Mouse (Mus musculus) limb, embryonic 15.5 days (tissue): Measurements from ENCODE around the gene Sgms1. TPM values are rescaled to one million over a fixed set of nuclear protein-coding genes. Genes with fewer than 3 reads are reported as not detected.

Experiments
- ATAC-seq: fragments of 200-750 bp; cut with Nextera tagmentation; 2 replicates; pipeline ENCODE4 v1.8.0; 2017; ENCODE audit warnings: low read depth, moderate TSS enrichment; ENCODE audit not compliant: insufficient number of reproducible peaks, low FRiP score, low TSS enrichment
- H3K27ac ChIP-seq: fragments of 300-500 bp; sonication (generic); 2 replicates; pipeline ENCODE4 v1.5.1; 2015; ENCODE audit warnings: moderate library complexity, mild to moderate bottlenecking, inconsistent platforms
- H3K27me3 ChIP-seq: fragments of 300-500 bp; sonication (generic); 2 replicates; pipeline ENCODE4 v1.6.1; 2015; ENCODE audit warnings: inconsistent platforms
- H3K36me3 ChIP-seq: fragments of 300-500 bp; sonication (generic); 2 replicates; pipeline ENCODE4 v1.6.1; 2015; ENCODE audit warnings: inconsistent platforms
- H3K4me1 ChIP-seq: fragments of 300-500 bp; sonication (generic); 2 replicates; pipeline ENCODE4 v1.6.1; 2015; ENCODE audit warnings: inconsistent platforms
- H3K4me2 ChIP-seq: fragments of 300-500 bp; sonication (generic); 2 replicates; pipeline ENCODE4 v1.6.1; 2015; ENCODE audit warnings: mild to moderate bottlenecking, inconsistent platforms
- H3K4me3 ChIP-seq: fragments of 300-500 bp; sonication (generic); 2 replicates; pipeline ENCODE4 v1.5.1; 2015; ENCODE audit warnings: mild to moderate bottlenecking, inconsistent platforms
- H3K9ac ChIP-seq: fragments of 300-500 bp; sonication (generic); 2 replicates; pipeline ENCODE4 v1.6.1; 2015; ENCODE audit warnings: inconsistent platforms
- H3K9me3 ChIP-seq: fragments of 300-500 bp; sonication (generic); 2 replicates; pipeline ENCODE4 v1.6.1; 2016; ENCODE audit warnings: inconsistent platforms
- WGBS: fragments of 180-500 bp; shearing (Covaris S2); methylation state at CpG from one replicate; pipeline ENCODE4 v1.1.7; 2015; 5-methylcytosine and 5-hydroxymethylcytosine counted together
- polyA plus RNA-seq: library from polyadenylated mRNA; unstranded; fragments of >200 nt; fragmentation: Nextera tagmentation; extraction: Ambion mirVana; gene quantifications from 2 replicates; pipeline ENCODE4 v1.2.1, GENCODE M21; 2015

The Sgms1 gene
- polyA plus RNA-seq, 1 experiment from 2014 or later: 45.6 TPM

DNA sequence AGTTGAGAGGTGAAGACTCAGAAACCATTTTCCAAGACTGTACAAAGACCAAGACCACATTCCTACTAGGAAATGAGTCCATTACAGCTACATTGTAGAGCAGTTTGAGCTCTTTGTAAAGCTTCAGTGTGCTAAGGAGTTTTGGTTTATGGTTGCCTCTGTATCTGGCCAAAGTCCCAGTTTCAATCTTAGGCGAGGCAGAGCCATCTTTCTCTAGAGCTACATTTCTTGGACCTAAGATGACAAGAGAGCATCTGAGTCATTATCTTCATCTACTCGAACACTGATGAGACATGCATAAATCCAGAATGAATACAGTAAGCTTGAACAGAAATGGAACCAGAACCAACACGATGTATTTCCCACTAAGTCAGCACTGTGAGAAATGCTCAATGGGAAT lies 87.9 kb downstream of the Sgms1 start:
- 81% methylated on average over 3 of the region's 3 CpGs for WGBS

DNA sequence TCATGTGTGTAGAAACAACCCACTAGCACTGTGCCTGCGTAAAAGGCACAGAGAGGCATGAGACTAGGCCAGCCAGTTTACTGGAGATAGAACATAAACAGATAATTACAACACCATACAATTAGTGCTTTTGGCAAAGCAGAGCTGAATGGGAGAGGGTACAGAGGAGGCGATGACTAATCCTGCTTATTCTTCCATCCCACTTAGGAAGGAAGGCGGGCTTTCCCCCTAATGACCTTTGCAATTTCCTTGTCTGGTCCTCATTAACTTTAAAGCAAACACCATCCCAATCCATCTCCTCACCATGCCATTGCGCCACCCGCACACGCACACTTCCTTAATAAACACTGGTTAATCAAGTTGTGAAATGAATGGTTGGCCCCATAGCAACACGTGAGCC lies 91.3 kb downstream of the Sgms1 start:
- no peak overlapping the region for H3K4me2 ChIP-seq
- no peak overlapping the region for H3K9ac ChIP-seq
- H3K27ac ChIP-seq: no peak overlapping the region
- H3K36me3 ChIP-seq: no peaks in the 10 kb centered on the region
- WGBS: 53% methylated on average over 7 of the region's 7 CpGs
- no peak for ATAC-seq
- no peaks in the 10 kb centered on the region for H3K4me1 ChIP-seq
- H3K4me3 ChIP-seq: no peak overlapping the region
- H3K9me3 ChIP-seq: no peaks in the 10 kb centered on the region
- no peaks in the 10 kb centered on the region for H3K27me3 ChIP-seq

More for the DNA sequence above, 87.9 kb downstream of the Sgms1 start:
- H3K27me3 ChIP-seq: no peaks in the 10 kb centered on the region
- no peak overlapping the region for H3K4me2 ChIP-seq
- peaks cover 11% of the 10 kb centered on the region for H3K4me1 ChIP-seq
- H3K9me3 ChIP-seq: no peaks in the 10 kb centered on the region
- H3K36me3 ChIP-seq: no peaks in the 10 kb centered on the region
- H3K27ac ChIP-seq: no peak overlapping the region
- H3K9ac ChIP-seq: no peak overlapping the region
- ATAC-seq: no peak
- no peak overlapping the region for H3K4me3 ChIP-seq

DNA sequence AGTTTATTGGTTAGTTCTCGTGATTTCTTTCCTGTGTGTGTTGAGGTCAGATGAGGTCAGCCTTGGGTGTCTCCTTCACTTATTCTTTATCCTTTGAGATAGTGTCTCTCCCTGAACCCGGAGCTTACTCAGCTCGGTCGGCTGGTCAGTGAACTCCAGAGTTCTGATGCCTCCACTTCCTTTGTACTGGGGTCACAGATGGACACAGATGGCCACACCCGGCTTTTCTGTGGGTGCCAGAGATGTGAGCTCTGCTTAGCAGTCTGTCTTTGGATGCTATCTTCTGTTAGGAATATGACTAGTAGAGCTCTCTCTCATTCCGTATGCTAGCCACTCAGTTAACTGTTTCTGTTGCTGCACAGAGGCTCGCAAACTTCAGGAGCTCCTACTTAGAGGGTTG lies 92.7 kb downstream of the Sgms1 start:
- no peak overlapping the region for H3K4me2 ChIP-seq
- ATAC-seq: no peak
- H3K4me3 ChIP-seq: no peak overlapping the region
- H3K27ac ChIP-seq: no peak overlapping the region
- no peak overlapping the region for H3K9ac ChIP-seq
- H3K9me3 ChIP-seq: no peaks in the 10 kb centered on the region
- H3K36me3 ChIP-seq: no peaks in the 10 kb centered on the region
- no peaks in the 10 kb centered on the region for H3K27me3 ChIP-seq
- H3K4me1 ChIP-seq: peaks cover 11% of the 10 kb centered on the region
- WGBS: 78% methylated on average over 7 of the region's 7 CpGs

DNA sequence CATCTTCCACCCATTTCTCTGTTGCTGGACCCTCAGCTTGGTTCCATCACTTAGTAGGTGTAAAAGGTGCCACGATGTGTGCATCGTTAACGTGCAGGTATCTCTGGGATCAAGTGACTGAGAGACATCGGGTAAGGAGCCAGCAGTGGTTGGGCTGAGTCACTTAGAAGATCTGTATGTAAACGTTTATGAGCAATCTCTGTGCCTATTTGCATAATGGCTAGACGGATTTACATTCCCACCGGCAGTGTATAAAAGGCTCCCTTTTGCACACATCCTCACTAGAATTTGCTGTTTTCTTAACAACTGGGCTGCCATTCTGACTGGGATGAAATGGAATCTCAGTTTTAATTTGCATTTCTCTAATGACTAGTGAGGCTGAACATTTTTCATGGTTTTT lies 93.9 kb downstream of the Sgms1 start:
- no peak for ATAC-seq
- H3K36me3 ChIP-seq: no peaks in the 10 kb centered on the region
- 75% methylated on average over 7 of the region's 7 CpGs for WGBS
- no peaks in the 10 kb centered on the region for H3K27me3 ChIP-seq
- peaks cover 14% of the 10 kb centered on the region for H3K4me1 ChIP-seq
- H3K27ac ChIP-seq: no peak overlapping the region
- no peaks in the 10 kb centered on the region for H3K9me3 ChIP-seq
- no peak overlapping the region for H3K4me2 ChIP-seq
- H3K4me3 ChIP-seq: no peak overlapping the region
- no peak overlapping the region for H3K9ac ChIP-seq

DNA sequence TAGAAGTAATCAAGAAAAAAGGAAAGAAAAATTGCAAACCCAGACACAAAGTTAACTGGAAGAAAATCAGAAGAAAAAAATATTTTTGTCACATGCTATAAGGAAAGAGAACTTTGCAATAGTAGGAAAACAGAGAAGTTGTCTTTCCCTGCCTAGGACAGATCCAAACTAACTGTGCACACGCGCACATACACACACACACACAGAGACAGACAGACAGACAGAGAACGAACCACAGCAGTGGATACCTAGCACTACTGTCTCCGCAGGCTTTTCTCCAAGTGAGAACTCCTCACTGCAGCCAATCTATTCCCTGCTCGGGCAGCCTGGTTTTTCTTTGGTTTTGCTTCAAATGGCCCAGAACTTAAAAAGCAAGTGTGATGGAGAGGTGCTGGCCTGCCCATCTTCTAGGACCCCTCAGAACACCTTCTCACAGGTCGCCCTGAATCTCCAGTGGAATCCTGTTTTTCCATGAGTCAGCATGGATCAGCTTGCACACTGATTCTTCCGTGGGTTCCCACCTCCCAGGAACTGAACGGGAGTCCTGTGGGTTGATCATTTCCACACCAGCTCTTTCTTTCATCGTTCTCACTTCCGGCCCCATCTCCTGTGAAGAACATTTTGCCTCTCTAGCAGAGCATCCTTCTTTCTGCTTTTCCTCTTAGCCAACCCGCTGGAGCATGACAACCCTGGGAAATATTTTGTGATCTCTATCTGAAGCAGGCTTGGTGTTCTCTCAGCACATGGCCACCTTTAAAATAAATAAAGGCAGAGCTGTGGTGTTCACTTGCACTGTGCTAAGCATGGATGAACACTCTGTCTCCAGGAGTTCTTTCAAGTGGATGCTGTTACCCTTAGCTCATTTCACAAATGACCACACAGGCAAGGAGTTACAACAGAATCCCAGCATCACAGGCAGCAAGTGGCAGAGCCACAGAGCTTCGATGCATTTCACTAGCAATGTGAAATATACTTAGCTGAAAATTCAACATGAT lies 96.4 kb downstream of the Sgms1 start:
- Histone ChIP-seq H3K27ac (peak overlapping the region; percentile 80), H3K4me3 (no peak overlapping the region), H3K9me3 (no peaks in the 10 kb centered on the region), H3K4me1 (peaks cover 14% of the 10 kb centered on the region), H3K27me3 (no peaks in the 10 kb centered on the region), H3K36me3 (no peaks in the 10 kb centered on the region), H3K9ac (no peak overlapping the region), H3K4me2 (no peak overlapping the region)
- 67% methylated on average over 12 of the region's 12 CpGs for WGBS
- ATAC-seq: no peak

DNA sequence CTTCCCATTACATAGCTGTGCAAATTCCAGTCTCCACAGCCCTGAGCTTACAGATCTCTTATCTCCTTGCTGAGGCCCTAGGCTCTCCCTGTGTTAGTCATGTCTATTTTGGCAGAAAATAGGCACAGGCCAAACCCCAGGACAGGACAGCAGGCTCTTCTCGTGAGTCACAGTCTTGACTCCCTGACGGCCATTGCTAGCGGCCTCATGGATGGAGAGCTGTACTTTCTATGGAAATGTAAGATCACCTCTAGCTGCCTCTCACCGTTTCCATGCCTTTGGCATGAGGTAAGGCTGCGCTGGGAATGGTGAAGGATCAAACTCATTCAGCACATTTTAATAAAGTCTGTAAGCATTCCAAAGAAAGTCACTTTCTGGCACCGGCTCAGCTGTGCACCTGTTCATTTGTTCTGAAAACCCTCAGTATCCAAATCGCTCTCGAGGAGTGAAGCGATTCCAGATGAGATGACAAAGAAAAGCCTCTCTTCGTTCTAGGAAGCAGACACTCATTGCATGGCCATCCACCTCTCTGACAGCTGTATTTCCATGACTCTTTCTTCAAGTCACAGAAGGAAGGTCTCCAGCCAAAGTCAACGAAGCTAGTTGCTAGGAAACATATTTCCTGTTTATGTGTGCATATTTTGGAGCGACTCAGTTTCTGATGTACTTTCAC lies 97.3 kb downstream of the Sgms1 start:
- 44% methylated on average over 12 of the region's 12 CpGs for WGBS
- peak overlapping the region; percentile 80 for H3K27ac ChIP-seq

DNA sequence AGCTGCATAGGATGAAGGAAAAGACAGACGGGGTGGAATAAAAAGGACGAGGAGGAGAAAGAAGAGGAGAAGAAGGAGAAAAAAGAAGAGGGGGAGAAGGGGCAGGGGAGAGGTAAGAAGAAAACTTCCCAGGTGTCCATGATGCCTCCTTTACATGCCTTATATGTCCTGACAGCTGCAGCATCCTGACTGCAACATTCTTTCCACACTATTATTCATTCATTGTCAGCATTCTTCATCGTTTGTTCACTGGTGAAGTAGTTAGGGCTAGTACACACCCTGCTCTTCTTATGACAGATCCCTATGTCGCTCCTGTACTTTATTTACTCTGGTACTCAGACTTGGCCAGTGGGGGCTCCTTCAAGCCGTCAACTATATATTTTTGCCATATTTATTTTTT lies 98.4 kb downstream of the Sgms1 start:
- ATAC-seq: no peak
- Histone ChIP-seq H3K4me1 (peaks cover 14% of the 10 kb centered on the region), H3K27me3 (no peaks in the 10 kb centered on the region), H3K9me3 (no peaks in the 10 kb centered on the region), H3K27ac (no peak overlapping the region), H3K4me2 (no peak overlapping the region), H3K36me3 (no peaks in the 10 kb centered on the region), H3K9ac (no peak overlapping the region), H3K4me3 (no peak overlapping the region)
- WGBS: 75% methylated on average over 5 of the region's 5 CpGs

More for the DNA sequence above, 97.3 kb downstream of the Sgms1 start:
- H3K27me3 ChIP-seq: no peaks in the 10 kb centered on the region
- H3K9me3 ChIP-seq: no peaks in the 10 kb centered on the region
- no peak overlapping the region for H3K4me3 ChIP-seq
- H3K9ac ChIP-seq: no peak overlapping the region
- H3K36me3 ChIP-seq: no peaks in the 10 kb centered on the region
- no peak overlapping the region for H3K4me2 ChIP-seq
- peak; percentile 70 for ATAC-seq
- peaks cover 14% of the 10 kb centered on the region for H3K4me1 ChIP-seq

DNA sequence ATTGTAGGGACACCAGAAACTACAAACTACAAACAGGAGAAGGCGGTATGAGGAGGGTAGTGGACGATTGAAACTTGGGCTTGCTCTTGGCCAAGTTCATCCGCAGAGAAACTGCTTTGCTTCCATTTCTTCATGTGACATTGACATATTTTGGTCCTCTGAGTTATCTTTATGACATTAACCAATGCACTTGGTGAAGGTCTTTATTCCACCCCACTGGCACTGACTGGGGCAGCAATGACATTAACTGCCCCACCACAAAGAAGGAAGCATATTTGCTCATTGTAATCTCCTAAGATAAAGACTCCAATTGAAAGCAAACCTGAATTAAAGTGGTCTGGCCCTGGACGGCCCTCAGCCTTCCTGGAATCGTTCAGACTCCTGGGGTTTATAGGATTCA lies 100.6 kb downstream of the Sgms1 start:
- H3K4me1 ChIP-seq: peaks cover 20% of the 10 kb centered on the region
- no peaks in the 10 kb centered on the region for H3K9me3 ChIP-seq
- H3K27me3 ChIP-seq: no peaks in the 10 kb centered on the region
- no peaks in the 10 kb centered on the region for H3K36me3 ChIP-seq
- H3K27ac ChIP-seq: no peak overlapping the region
- ATAC-seq: no peak
- H3K4me2 ChIP-seq: no peak overlapping the region
- 57% methylated on average over 5 of the region's 5 CpGs for WGBS
- no peak overlapping the region for H3K4me3 ChIP-seq
- no peak overlapping the region for H3K9ac ChIP-seq

DNA sequence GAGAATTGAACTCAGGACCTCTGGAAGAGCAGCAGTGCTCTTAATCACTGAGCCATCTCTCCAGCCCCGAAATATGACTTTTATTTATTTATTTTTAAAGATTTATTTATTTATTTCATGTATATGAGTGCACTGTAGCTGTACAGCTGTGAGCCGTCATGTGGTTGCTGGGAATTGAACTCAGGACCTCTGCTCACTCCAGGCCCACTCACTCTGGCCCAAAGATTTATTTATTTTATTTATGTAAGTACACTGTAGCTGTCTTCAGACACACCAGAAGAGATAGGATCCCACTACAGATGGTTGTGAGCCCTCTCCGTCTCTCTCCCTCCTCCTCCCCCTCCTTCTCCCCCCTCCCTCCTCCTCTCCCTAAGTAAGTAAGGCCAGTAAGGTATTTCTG lies 101.7 kb downstream of the Sgms1 start:
- Histone ChIP-seq H3K4me2 (no peak overlapping the region), H3K9me3 (no peaks in the 10 kb centered on the region), H3K9ac (no peak overlapping the region), H3K27me3 (no peaks in the 10 kb centered on the region), H3K36me3 (no peaks in the 10 kb centered on the region), H3K4me1 (peaks cover 16% of the 10 kb centered on the region), H3K27ac (no peak overlapping the region), H3K4me3 (no peak overlapping the region)
- no peak for ATAC-seq
- 86% methylated on average over 3 of the region's 3 CpGs for WGBS

DNA sequence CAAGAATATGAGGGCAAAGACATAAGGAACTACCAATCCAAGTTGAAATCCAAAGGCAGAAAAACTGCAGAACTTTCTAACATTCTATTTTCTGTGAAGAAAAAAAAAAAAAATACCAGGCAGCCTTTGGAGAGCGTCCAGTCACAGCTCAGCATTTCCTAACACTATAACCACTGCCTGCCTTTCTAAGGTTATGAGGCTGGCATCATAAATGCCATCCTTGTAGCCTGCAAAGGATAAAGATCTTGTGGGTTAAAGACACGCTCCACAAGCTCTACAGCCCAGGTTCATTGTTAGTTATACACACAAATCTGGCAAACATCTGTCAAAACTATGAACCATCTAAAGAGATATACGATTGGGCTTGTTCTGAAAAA lies 104.1 kb downstream of the Sgms1 start:
- Histone ChIP-seq H3K4me2 (no peak overlapping the region), H3K27ac (no peak overlapping the region), H3K9me3 (no peaks in the 10 kb centered on the region), H3K27me3 (no peaks in the 10 kb centered on the region), H3K4me1 (peaks cover 7% of the 10 kb centered on the region), H3K9ac (no peak overlapping the region), H3K36me3 (no peaks in the 10 kb centered on the region), H3K4me3 (no peak overlapping the region)
- 21% methylated on average over 3 of the region's 3 CpGs for WGBS
- no peak for ATAC-seq

DNA sequence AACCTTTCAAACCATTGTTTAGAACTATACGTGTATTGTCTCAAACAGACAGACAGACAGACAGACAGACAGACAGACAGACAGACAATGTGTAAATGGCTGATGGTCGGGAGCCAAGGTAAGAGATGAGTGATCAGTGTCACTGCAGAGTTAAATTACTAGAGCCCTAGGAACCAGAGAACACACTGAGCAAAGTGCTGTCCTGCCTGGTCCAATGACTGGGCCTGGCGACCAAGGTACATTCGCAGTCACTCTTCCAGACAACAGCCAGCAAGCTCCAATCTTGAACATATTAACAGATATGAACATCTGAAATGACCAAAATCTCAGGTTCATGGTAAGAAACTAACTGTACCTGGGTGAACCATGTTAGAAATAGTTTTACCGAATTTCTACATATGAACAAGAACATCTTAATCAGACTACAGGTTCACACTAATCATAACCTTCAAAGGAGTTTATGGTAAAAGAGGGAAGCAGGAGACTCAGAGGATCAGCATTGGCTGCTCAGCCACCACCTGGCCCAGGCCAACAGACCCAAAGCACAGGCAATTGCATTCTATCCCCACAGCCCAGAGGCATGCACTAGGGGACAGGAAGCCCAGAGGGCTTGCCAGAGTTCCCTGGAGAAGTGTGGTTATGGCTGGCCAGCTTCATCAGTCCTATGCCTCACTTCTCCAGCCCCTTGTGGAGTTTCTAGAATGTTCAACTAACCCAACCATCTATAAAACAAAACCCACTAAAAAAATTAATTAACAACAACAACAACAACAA lies 104.6 kb downstream of the Sgms1 start:
- no peaks in the 10 kb centered on the region for H3K27me3 ChIP-seq
- H3K4me3 ChIP-seq: no peak overlapping the region
- H3K4me2 ChIP-seq: no peak overlapping the region
- no peaks in the 10 kb centered on the region for H3K9me3 ChIP-seq
- peaks cover 9% of the 10 kb centered on the region for H3K4me1 ChIP-seq
- 83% methylated on average over 5 of the region's 5 CpGs for whole genome bisulfite sequencing
- H3K9ac ChIP-seq: no peak overlapping the region
- no peak for ATAC-seq
- no peaks in the 10 kb centered on the region for H3K36me3 ChIP-seq
- no peak overlapping the region for H3K27ac ChIP-seq

DNA sequence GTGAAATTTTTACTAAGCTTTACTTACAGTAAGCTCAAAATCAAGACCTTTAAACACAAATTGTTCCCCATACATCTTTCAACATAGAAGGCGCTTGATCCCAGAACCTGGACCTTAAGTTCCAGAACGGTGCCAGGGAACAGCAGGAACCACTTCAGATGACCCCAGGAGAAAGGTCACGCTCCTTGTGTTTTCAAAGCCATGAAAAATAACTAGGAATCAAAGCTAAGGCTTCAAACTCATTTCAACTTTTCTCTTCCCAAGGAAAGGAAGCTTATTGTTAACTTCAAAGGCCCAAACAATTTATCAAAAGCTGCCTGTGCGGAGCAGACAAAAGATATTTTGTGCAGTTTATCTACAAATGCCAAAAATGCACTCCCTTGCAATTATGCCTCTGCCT lies 107.6 kb downstream of the Sgms1 start:
- 66% methylated on average over 4 of the region's 4 CpGs for WGBS

More for the DNA sequence above, 107.6 kb downstream of the Sgms1 start:
- Histone ChIP-seq H3K4me1 (peaks cover 9% of the 10 kb centered on the region), H3K9me3 (no peaks in the 10 kb centered on the region), H3K27me3 (no peaks in the 10 kb centered on the region), H3K27ac (no peak overlapping the region), H3K4me2 (no peak overlapping the region), H3K36me3 (no peaks in the 10 kb centered on the region), H3K9ac (no peak overlapping the region), H3K4me3 (no peak overlapping the region)
- ATAC-seq: no peak
